Mouse (Mus musculus): Measurements from ENCODE around the gene Il1r1. TPM values are rescaled to one million over a fixed set of nuclear protein-coding genes. Genes with fewer than 3 reads are reported as not detected.

Il1r1 gene
- 0.18 and 0.56 TPM in 2 replicates for polyA plus RNA-seq (2016; fragmentation: Nextera tagmentation; extraction: Ambion mirVana)

DNA sequence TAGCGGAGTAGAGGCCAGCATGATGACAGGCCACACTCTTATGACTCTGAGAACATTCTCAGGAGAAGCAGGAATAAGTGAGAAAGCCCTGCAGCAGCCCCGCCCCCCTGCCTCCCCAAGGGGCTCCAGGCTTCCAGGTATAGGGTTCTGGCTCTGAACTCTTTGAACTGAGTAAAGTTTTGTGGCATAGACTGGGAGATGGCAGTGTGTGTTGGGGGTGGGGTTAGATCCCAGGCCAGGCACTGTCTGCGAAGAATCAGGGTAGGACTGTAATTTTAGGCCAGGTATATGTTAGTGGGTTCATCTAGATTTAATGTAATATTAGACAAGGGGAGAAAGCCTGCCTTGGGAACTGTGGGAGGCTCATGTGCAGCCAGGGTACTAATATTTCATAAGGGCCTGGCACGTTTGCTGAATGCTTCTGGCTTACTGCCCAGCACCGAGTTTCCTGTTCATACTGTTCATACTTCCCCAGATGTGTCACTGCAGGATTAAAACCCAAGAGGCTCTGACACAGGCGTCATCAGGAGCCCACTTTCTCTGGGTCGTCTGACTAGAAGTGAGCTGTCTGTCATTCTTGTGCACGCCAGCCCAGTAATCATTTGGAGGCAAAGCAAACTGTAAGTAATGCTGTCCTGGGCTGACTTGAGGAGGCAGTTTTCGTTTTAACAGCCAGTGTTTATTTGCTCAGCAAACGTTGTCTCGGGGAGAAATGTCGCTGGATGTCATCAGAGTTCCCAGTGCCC, at the start of gene Il1r1:
TSS of gene Il1r1 (plus strand) at position 542 of the 746 bp plus-strand sequence.
- WGBS: 80% methylated on average over 12 of the region's 12 CpGs
- no peak for DNase-seq (ENCODE audit: extremely low spot score, low spot score)
- Histone ChIP-seq H3K9me3 (no peaks in the 10 kb centered on the region), H3K4me3 (no peak within 1 kb of the TSS), H3K36me3 (replicated peaks) (no peaks in the 10 kb centered on the region), H3K27me3 (ENCODE audit: poor library complexity, severe bottlenecking) (no peaks in the 10 kb centered on the region), H3K27ac (no peak within 1 kb of the TSS), H3K4me1 (no peaks in the 10 kb centered on the region)

- no peaks in the 10 kb centered on the region for H3K9me3 ChIP-seq
- H3K4me3 ChIP-seq: no peak overlapping the region
- H3K27me3 ChIP-seq (ENCODE audit: poor library complexity, severe bottlenecking): no peaks in the 10 kb centered on the region
- DNase-seq (ENCODE audit: extremely low spot score, low spot score): no peak
- no peaks in the 10 kb centered on the region for H3K4me1 ChIP-seq
- H3K27ac ChIP-seq: no peak overlapping the region
- WGBS: 85% methylated on average over 5 of the region's 5 CpGs
- no peaks in the 10 kb centered on the region for H3K36me3 ChIP-seq (replicated peaks)
These were observed 49.8 kb upstream of the Il1r1 start for GRCm38 (mm10) chr1:40175123-40175522.

GRCm38 (mm10) chr1:40175797-40176196, 49.1 kb upstream of the Il1r1 start:
- no peak for DNase-seq (ENCODE audit: extremely low spot score, low spot score)
- 96% methylated on average over 1 of the region's 1 CpGs for WGBS
- Histone ChIP-seq H3K27ac (no peak overlapping the region), H3K9me3 (no peaks in the 10 kb centered on the region), H3K27me3 (ENCODE audit: poor library complexity, severe bottlenecking) (no peaks in the 10 kb centered on the region), H3K36me3 (replicated peaks) (no peaks in the 10 kb centered on the region), H3K4me3 (no peak overlapping the region), H3K4me1 (no peaks in the 10 kb centered on the region)

DNA sequence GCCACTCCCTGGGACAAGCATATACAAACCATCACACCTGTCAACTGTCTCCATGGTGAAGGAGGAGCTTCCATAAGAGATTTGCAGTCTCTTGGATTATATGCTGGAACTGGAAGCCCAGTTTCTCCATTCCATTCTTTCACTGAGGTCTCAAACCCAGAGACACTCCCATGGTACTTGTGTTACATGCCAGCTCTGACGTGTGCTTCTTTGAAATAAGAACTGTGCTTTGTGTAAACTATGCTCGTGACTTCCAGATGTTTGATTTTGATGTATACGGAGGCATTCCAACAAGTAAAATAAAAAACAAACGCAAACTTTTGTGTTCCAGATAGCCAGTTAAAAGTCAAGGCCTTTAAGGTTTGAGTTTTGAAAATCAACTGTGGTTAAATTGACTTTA, 45.8 kb upstream of the Il1r1 start:
- no peaks in the 10 kb centered on the region for H3K4me1 ChIP-seq
- no peaks in the 10 kb centered on the region for H3K36me3 ChIP-seq (replicated peaks)
- 84% methylated on average over 4 of the region's 4 CpGs for WGBS
- no peaks in the 10 kb centered on the region for H3K9me3 ChIP-seq
- no peak for DNase-seq (ENCODE audit: extremely low spot score, low spot score)
- no peak overlapping the region for H3K4me3 ChIP-seq
- H3K27me3 ChIP-seq (ENCODE audit: poor library complexity, severe bottlenecking): no peaks in the 10 kb centered on the region
- no peak overlapping the region for H3K27ac ChIP-seq

GRCm38 (mm10) chr1:40179493-40179892, 45.4 kb upstream of the Il1r1 start:
- Histone ChIP-seq H3K27me3 (ENCODE audit: poor library complexity, severe bottlenecking) (no peaks in the 10 kb centered on the region), H3K27ac (no peak overlapping the region), H3K36me3 (replicated peaks) (no peaks in the 10 kb centered on the region), H3K4me1 (no peaks in the 10 kb centered on the region), H3K4me3 (no peak overlapping the region), H3K9me3 (no peaks in the 10 kb centered on the region)
- DNase-seq (ENCODE audit: extremely low spot score, low spot score): no peak
- 78% methylated on average over 1 of the region's 1 CpGs for WGBS

- Histone ChIP-seq H3K27ac (no peak overlapping the region), H3K4me3 (no peak overlapping the region), H3K27me3 (ENCODE audit: poor library complexity, severe bottlenecking) (no peaks in the 10 kb centered on the region), H3K9me3 (no peaks in the 10 kb centered on the region), H3K4me1 (no peaks in the 10 kb centered on the region), H3K36me3 (replicated peaks) (no peaks in the 10 kb centered on the region)
- 80% methylated on average over 2 of the region's 2 CpGs for WGBS
- DNase-seq (ENCODE audit: extremely low spot score, low spot score): no peak
These were observed 44.0 kb upstream of the Il1r1 start for GRCm38 (mm10) chr1:40180861-40181260.

DNA sequence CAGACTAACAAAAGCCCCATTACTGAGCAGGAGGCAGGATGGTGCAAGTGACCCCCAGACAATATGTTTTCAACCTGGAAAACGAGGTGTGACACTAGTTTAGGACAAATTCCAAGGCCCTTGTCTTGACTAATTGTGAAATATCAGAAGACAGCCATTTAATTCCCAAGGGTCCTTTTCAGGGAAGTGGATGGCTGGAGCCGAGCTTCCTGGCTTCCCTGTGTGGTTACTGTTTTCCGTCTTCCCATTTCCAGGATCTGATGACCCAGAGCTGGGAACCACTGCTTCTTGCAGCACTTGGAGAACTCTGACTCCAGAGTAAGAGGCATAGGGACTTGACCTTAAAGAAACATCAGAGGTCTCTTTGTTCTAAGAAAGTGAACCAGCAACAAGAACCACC, 43.2 kb upstream of the Il1r1 start:
- Histone ChIP-seq H3K36me3 (replicated peaks) (no peaks in the 10 kb centered on the region), H3K9me3 (no peaks in the 10 kb centered on the region), H3K27me3 (ENCODE audit: poor library complexity, severe bottlenecking) (no peaks in the 10 kb centered on the region), H3K4me3 (no peak overlapping the region), H3K27ac (no peak overlapping the region), H3K4me1 (no peaks in the 10 kb centered on the region)
- DNase-seq (ENCODE audit: extremely low spot score, low spot score): no peak
- WGBS: 71% methylated on average over 3 of the region's 3 CpGs

DNA sequence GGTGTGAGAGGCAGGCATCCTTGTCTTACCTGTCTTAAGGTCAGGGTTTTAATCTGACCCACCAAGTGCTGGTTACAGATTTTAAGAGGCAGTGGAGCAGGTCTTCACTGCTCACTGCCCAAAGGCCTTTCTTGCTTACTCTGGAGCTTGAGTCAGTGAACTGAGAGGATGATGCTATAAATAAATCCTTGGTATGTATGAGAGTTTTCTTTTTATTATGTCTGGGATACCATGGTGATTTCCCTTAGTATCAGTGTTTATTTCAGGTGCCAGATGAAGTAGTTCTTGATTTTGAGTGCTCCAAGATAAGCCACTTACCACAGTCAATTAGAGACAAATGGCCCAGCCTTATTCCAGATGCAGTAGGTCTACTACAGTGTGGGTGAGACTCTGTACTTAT, 41.5 kb upstream of the Il1r1 start:
- DNase-seq (ENCODE audit: extremely low spot score, low spot score): no peak
- Histone ChIP-seq H3K27me3 (ENCODE audit: poor library complexity, severe bottlenecking) (no peaks in the 10 kb centered on the region), H3K9me3 (no peaks in the 10 kb centered on the region), H3K27ac (no peak overlapping the region), H3K36me3 (replicated peaks) (no peaks in the 10 kb centered on the region), H3K4me3 (no peak overlapping the region), H3K4me1 (no peaks in the 10 kb centered on the region)

DNA sequence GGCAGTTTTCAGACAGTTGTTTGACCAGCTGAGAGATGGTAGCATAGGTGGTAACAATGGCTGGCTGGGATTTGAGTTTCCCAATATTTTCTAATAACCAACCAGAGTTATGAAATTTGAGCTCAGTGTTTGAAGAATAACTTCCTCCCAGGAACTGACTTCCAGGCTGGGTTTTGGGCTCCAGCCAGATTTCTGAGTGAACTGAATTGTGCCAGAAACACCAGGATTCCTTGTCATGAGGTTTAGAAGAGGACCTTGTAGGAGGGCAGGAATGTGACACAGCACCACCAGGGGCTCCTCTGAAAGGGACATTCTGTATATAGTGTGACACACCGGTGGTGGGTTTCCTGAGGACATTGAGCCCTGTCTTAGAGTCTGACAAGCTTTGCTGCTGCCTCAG, 36.9 kb upstream of the Il1r1 start:
- H3K27me3 ChIP-seq (ENCODE audit: poor library complexity, severe bottlenecking): no peaks in the 10 kb centered on the region
- no peaks in the 10 kb centered on the region for H3K36me3 ChIP-seq (replicated peaks)
- H3K4me3 ChIP-seq: no peak overlapping the region
- no peaks in the 10 kb centered on the region for H3K4me1 ChIP-seq
- 82% methylated on average over 1 of the region's 1 CpGs for WGBS
- no peak for DNase-seq (ENCODE audit: extremely low spot score, low spot score)
- no peaks in the 10 kb centered on the region for H3K9me3 ChIP-seq
- no peak overlapping the region for H3K27ac ChIP-seq

DNA sequence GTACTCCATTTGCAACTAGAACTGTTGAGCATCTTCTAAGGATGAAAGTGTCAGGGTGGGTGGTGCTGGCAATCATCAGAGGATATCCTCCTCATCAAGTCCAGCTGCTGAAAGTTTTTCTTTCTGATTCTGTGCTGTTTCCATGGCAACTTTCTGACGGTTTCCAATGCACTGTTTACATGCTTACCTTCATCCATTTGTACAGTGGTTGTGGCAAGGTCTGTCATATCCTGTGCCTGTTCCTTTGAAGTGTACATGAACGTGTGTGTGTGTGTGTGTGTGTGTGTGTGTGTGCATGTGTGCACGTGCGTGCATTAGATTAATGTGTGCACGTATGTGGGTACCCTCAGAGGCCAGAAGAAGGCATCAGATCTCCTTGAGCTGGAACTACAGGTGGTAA, 34.9 kb upstream of the Il1r1 start:
- no peaks in the 10 kb centered on the region for H3K4me1 ChIP-seq
- H3K36me3 ChIP-seq (replicated peaks): no peaks in the 10 kb centered on the region
- H3K9me3 ChIP-seq: no peaks in the 10 kb centered on the region
- H3K27ac ChIP-seq: no peak overlapping the region
- H3K4me3 ChIP-seq: no peak overlapping the region
- H3K27me3 ChIP-seq (ENCODE audit: poor library complexity, severe bottlenecking): no peaks in the 10 kb centered on the region
- no peak for DNase-seq (ENCODE audit: extremely low spot score, low spot score)
- WGBS: 83% methylated on average over 5 of the region's 5 CpGs

GRCm38 (mm10) chr1:40190837-40191236, 34.0 kb upstream of the Il1r1 start:
- H3K27me3 ChIP-seq (ENCODE audit: poor library complexity, severe bottlenecking): no peaks in the 10 kb centered on the region
- no peak overlapping the region for H3K4me3 ChIP-seq
- no peaks in the 10 kb centered on the region for H3K4me1 ChIP-seq
- H3K27ac ChIP-seq: no peak overlapping the region
- H3K36me3 ChIP-seq (replicated peaks): no peaks in the 10 kb centered on the region
- DNase-seq (ENCODE audit: extremely low spot score, low spot score): no peak
- H3K9me3 ChIP-seq: no peaks in the 10 kb centered on the region
- 90% methylated on average over 5 of the region's 5 CpGs for WGBS

DNA sequence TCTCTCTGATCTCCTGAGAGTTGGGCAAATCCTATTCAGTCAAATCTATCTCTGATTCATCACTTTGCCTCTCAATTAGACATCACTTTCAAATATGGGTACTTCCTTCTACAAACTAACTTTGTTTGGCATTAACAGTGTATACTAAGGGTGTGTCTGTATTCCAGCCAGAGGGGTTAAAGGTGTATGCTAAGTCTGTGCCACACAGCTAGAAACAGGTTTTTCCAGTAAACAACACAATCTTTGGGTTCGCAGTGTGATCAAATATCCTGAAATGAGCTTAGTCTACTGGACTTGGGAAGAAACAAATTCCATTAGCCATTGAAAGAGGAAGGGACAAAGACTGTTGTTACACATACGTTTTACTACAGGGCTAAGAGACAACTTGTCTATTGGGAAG, 30.6 kb upstream of the Il1r1 start:
- H3K4me3 ChIP-seq: no peak overlapping the region
- DNase-seq (ENCODE audit: extremely low spot score, low spot score): no peak
- no peaks in the 10 kb centered on the region for H3K4me1 ChIP-seq
- H3K27ac ChIP-seq: no peak overlapping the region
- 84% methylated on average over 2 of the region's 2 CpGs for WGBS
- H3K9me3 ChIP-seq: no peaks in the 10 kb centered on the region
- no peaks in the 10 kb centered on the region for H3K36me3 ChIP-seq (replicated peaks)
- no peaks in the 10 kb centered on the region for H3K27me3 ChIP-seq (ENCODE audit: poor library complexity, severe bottlenecking)

DNA sequence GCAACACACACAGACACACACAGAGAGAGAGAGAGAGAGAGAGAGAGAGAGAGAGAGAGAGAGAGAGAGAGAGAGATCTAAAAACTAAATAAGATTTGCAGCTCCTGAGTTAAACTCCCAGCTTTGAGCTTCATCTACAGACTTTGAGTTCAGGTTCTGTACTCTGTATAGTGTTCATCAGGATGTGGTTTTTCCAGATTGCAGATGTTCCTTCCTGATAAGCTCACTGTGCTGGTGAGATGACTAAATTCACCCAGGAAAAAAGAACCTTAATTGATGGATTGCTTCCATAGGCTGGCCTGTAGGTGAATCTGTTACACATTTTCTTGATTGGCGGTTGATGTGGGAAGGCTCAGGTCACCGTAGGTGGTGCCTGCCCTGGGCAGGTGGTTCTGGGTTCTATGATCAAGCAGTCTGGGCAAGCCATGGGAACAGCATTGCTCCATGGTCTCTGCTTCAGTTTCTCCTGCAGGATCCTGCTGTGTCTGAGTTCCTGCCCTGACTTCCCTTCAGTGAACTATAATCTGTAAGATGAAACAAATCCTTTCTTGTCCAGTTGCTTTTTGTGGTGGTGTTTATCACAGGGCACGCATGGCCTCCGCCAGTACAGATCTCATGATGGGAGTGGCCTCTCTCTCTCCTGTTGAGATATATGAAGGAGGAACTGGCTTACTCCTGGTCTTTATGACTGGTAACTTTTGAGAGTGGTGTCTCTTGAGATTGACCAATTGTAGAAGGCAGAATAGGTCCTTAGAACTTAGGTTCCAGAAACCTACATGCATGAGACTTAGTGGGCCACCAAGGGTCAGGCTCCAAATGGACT, 11.3 kb upstream of the Il1r1 start:
- Histone ChIP-seq H3K9me3 (peaks cover 4% of the 10 kb centered on the region; the same call in 1 of the 2 replicates), H3K4me3 (no peak overlapping the region), H3K36me3 (replicated peaks) (no peaks in the 10 kb centered on the region), H3K4me1 (no peaks in the 10 kb centered on the region), H3K27ac (no peak overlapping the region), H3K27me3 (ENCODE audit: poor library complexity, severe bottlenecking) (no peaks in the 10 kb centered on the region)
- 88% methylated on average over 4 of the region's 4 CpGs for WGBS
- DNase-seq (ENCODE audit: extremely low spot score, low spot score): no peak

Data from forebrain, embryonic 10.5 days (tissue).